Mouse (Mus musculus): ENCODE measurements at regions not wholly inside any gene's neighbourhood (a gene's known extent, or its start where the extent isn't known, plus 50 kb on each side); places are given as distances from the start of the nearest gene placed in this dataset.

GRCm38 (mm10) chr13:78324443-78325206, 125.1 kb upstream of the Nr2f1 start:
- no peak overlapping the region for H3K4me3 ChIP-seq (ENCODE audit: insufficient read depth, low read depth, low read length)
- H3K4me1 ChIP-seq (ENCODE audit: control insufficient read depth, insufficient read depth, low read length), result no peaks in the 10 kb centered on the region
- 61% methylated on average over 4 of the region's 4 CpGs for WGBS
- TF ChIP-seq CTCF (IDR thresholded peaks at IDR 0.05; ENCODE audit: insufficient read depth, low read depth, low read length) (no peak), POLR2A (IDR thresholded peaks at IDR 0.05; ENCODE audit: insufficient read depth, low read depth, low read length) (no peak)
- no peak overlapping the region for H3K27ac ChIP-seq (ENCODE audit: insufficient read depth, low read depth, low read length)

DNA sequence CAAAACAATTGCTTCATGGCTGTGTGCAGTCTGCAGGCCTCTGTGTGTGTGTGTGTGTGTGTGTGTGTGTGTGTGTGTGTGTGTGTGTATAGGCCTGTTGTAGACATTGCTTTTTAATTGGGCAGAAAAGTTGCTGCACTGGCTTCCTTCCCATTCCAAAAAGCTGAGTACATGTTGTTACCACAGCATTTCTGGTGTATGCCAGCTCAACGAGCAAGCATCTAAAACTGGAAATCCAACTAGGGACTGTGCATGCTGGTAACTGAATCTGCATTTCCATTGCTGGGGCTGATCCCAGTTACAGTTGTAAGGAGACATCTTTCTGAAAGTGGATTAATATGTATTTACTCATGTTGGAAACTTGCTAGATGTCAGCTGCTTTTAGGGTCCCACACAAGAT, 123.6 kb upstream of the Nr2f1 start:
- no peak overlapping the region for H3K27ac ChIP-seq (ENCODE audit: insufficient read depth, low read depth, low read length)
- WGBS, result 40% methylated on average over 1 of the region's 1 CpGs
- H3K4me1 ChIP-seq (ENCODE audit: control insufficient read depth, insufficient read depth, low read length), result no peaks in the 10 kb centered on the region
- TF ChIP-seq CTCF (IDR thresholded peaks at IDR 0.05; ENCODE audit: insufficient read depth, low read depth, low read length) (no peak), POLR2A (IDR thresholded peaks at IDR 0.05; ENCODE audit: insufficient read depth, low read depth, low read length) (no peak)
- no peak overlapping the region for H3K4me3 ChIP-seq (ENCODE audit: insufficient read depth, low read depth, low read length)

- TF ChIP-seq POLR2A (IDR thresholded peaks at IDR 0.05; ENCODE audit: insufficient read depth, low read depth, low read length) (no peak), CTCF (IDR thresholded peaks at IDR 0.05; ENCODE audit: insufficient read depth, low read depth, low read length) (no peak)
- H3K4me1 ChIP-seq (ENCODE audit: control insufficient read depth, insufficient read depth, low read length), result no peaks in the 10 kb centered on the region
- WGBS, result 84% methylated on average over 2 of the region's 2 CpGs
- no peak overlapping the region for H3K4me3 ChIP-seq (ENCODE audit: insufficient read depth, low read depth, low read length)
- no peak overlapping the region for H3K27ac ChIP-seq (ENCODE audit: insufficient read depth, low read depth, low read length)
Measured at GRCm38 (mm10) chr13:78318434-78318833, 118.9 kb upstream of the Nr2f1 start.

DNA sequence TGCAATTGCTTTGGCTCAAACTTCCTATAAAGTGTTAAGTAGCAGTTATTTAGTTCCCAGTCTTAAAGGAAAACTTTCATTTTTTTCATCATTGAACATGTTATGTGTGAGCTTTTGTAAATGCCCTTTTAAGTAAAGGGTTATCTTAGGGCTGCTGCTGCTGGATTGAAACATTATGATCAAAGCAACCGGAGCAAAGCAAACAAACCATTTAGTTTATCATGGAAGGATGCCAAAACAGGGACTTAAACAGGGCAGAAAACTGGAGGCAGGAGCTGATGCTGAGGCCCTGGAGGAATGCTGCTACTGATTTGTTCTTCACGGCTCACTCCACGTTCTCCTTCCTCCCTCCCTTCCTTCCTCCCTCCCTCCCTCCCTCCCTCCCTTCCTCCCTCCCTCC, 111.3 kb upstream of the Nr2f1 start:
- 26% methylated on average over 3 of the region's 3 CpGs for WGBS
- no peak for TF ChIP-seq POLR2A (IDR thresholded peaks at IDR 0.05; ENCODE audit: insufficient read depth, low read depth, low read length)
- TF ChIP-seq CTCF (IDR thresholded peaks at IDR 0.05; ENCODE audit: insufficient read depth, low read depth, low read length), result no peak
- Histone ChIP-seq H3K27ac (ENCODE audit: insufficient read depth, low read depth, low read length) (no peak overlapping the region), H3K4me1 (ENCODE audit: control insufficient read depth, insufficient read depth, low read length) (no peaks in the 10 kb centered on the region), H3K4me3 (ENCODE audit: insufficient read depth, low read depth, low read length) (no peak overlapping the region)

Data from olfactory bulb, adult 2 months (tissue).